Mouse (Mus musculus) testis, adult 2 months (tissue): Measurements from ENCODE around the gene Tap2.
"Not testable (repeated sequence)": the region's sequence is repeated elsewhere in the genome, so short reads cannot be mapped to it uniquely, and the experiment has no call there.

Source experiments
- CTCF ChIP-seq: fragments of 200-500 bp; IDR thresholded peaks from 2 replicates; pipeline ENCODE4 v1.5.1; 2012; ENCODE audit warnings: low read depth, mild to moderate bottlenecking, inconsistent platforms, low read length, moderate library complexity; ENCODE audit not compliant: control insufficient read depth, insufficient read depth, insufficient replicate concordance
- POLR2A ChIP-seq: fragments of 200-500 bp; IDR thresholded peaks from 2 replicates; pipeline ENCODE4 v1.6.1; 2012; ENCODE audit warnings: low read depth, mild to moderate bottlenecking, inconsistent platforms, low read length, moderate library complexity; ENCODE audit not compliant: control insufficient read depth

GRCm38 (mm10) chr17:34219801-34220200 is 16.5 kb downstream of the Tap2 start:
- not testable (repeated sequence) for TF ChIP-seq POLR2A, CTCF
